Mouse (Mus musculus) spleen, postnatal 36 days (tissue): ENCODE results near the gene Hs6st3.

Experiments
- DNase-seq, 2 experiments: peaks; one replicate each; pipeline ENCODE4 v3.0.0; 2022; ENCODE audit warnings: low spot score in 2 of 2, mixed read lengths in 1 of 2

Hs6st3 gene

GRCm38 (mm10) chr14:119895765-119896465 lies 757.8 kb downstream of the Hs6st3 start:
- DNase-seq: no peak

- no peak for DNase-seq
Observed at GRCm38 (mm10) chr14:119902486-119902885, 764.3 kb downstream of the Hs6st3 start.

GRCm38 (mm10) chr14:119908032-119908675 lies 770.0 kb downstream of the Hs6st3 start:
- DNase-seq: no peak

GRCm38 (mm10) chr14:119914508-119914907 lies 776.4 kb downstream of the Hs6st3 start:
- DNase-seq: no peak

- no peak for DNase-seq
Observed at GRCm38 (mm10) chr14:119918281-119919034, 780.3 kb downstream of the Hs6st3 start.

GRCm38 (mm10) chr14:119919177-119919576 lies 781.0 kb downstream of the Hs6st3 start:
- no peak for DNase-seq
